Mouse (Mus musculus): Measurements from ENCODE around the gene Gm28038. TPM values are rescaled to one million over a fixed set of nuclear protein-coding genes. Genes with fewer than 3 reads are reported as not detected.

Gene Gm28038
- polyA plus RNA-seq, 1 experiment from 2014 or later, result not detected

DNA sequence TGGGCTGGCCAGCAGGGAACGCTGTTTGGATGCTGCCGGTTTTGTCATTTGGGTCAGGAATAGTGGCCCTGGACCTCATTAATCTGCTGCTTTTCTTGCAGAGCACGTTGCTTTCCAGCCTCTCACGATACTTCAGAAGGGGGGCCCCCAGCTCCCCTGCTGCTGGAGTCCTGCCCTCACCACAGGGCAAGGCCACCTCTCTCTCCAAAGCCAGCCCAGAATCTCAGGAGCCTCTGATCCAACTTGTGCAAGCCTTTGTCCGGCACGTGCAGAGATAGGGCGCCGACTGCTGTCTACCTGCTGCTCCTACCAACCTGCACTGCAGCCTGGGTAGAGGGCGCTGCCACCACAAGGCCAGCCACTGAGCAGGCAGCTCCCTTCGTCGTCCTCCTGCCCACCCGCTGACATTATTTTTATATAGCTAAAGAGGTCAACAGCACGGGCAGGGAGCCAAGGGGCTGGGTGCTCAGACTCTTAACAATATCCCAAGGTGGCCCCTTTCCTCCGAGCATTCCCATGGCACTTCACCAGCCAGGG lies 62.8 kb downstream of the Gm28038 start:
- Histone ChIP-seq H3K27me3 (ENCODE audit: poor library complexity, severe bottlenecking) (no peaks in the 10 kb centered on the region), H3K27ac (no peak overlapping the region), H3K4me1 (0 out of 2 replicates have a peak, but pooled peaks cover 3% of the 10 kb centered on the region), H3K36me3 (replicated peaks) (peaks cover 100% of the 10 kb centered on the region), H3K9me3 (no peaks in the 10 kb centered on the region), H3K4me3 (no peak overlapping the region)
- DNase-seq (ENCODE audit: extremely low spot score, low spot score), result no peak
- WGBS, result 88% methylated on average over 14 of the region's 14 CpGs

DNA sequence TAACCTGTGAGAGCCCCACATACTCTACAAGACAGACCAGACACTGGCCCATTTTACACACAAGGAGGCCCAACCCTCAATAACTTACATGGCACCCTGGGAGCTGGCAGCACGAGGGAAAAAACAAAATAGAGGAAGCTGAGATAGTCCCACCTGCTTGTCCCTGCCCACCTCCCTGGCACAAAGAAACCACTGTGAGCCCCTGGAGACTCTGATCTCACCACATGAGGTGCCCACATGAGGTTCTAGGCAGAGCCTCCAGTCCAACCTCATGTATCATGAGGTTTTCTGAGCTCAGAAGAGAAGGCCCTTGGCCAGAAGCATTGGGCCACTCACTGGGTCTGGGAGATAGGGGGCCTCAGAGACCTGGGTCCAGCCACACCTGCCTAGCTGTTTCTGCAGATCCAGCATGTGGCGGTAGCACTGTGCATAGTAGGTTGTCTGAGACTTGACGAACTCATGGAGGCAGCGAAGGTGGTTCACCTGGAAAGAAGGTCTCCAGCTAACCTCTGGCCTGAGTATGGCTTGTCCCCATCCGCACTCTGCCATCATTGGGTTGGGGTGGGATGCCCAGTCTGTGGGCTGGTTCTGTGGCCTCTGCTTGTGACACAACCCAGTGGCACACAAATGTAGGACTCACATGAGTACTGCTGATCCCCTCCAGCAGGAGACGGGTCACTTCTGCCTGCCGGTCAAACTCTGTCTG lies 65.3 kb downstream of the Gm28038 start:
- Histone ChIP-seq H3K9me3 (no peaks in the 10 kb centered on the region), H3K27ac (no peak overlapping the region), H3K27me3 (ENCODE audit: poor library complexity, severe bottlenecking) (no peaks in the 10 kb centered on the region), H3K36me3 (replicated peaks) (peaks cover 99% of the 10 kb centered on the region), H3K4me1 (0 out of 2 replicates have a peak, but pooled peaks cover 3% of the 10 kb centered on the region), H3K4me3 (no peak overlapping the region)
- no peak for DNase-seq (ENCODE audit: extremely low spot score, low spot score)
- WGBS, result 92% methylated on average over 7 of the region's 7 CpGs

DNA sequence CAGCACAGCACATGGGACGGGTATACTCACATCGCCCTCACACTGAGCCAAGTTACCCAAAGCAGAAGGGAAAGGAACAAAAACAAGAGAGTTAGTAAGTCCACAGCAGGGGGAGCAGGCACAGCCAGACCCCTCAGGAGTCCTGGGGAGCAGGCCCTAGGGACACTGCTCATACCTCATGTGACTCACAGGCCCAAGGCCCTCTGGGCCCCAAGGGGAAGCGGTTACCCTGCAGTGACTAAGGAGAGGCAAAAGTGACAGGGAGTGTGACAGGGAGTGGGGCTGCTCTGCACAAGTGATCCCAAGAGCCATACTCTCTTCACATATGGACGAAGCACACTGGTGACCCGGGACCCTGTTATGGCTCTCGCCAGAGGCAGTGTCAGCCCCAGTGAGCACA lies 68.4 kb downstream of the Gm28038 start:
- DNase-seq (ENCODE audit: extremely low spot score, low spot score), result no peak
- H3K27ac ChIP-seq, result no peak overlapping the region
- 0 out of 2 replicates have a peak, but pooled peaks cover 3% of the 10 kb centered on the region for H3K4me1 ChIP-seq
- no peaks in the 10 kb centered on the region for H3K9me3 ChIP-seq
- no peaks in the 10 kb centered on the region for H3K27me3 ChIP-seq (ENCODE audit: poor library complexity, severe bottlenecking)
- peaks cover 91% of the 10 kb centered on the region for H3K36me3 ChIP-seq (replicated peaks)
- H3K4me3 ChIP-seq, result no peak overlapping the region
- 92% methylated on average over 6 of the region's 6 CpGs for WGBS

Other genes starting within 250 kb of the Gm28038 start
- 33.1 and 33.4 TPM in 2 replicates for gene Wdr34, start 232.2 kb upstream of the Gm28038 start, polyA plus RNA-seq (2016; fragmentation: Nextera tagmentation; extraction: Ambion mirVana)
- gene Set, start 223.7 kb upstream of the Gm28038 start, polyA plus RNA-seq (2016; fragmentation: Nextera tagmentation; extraction: Ambion mirVana), result 944 and 983 TPM in 2 replicates
- 12.4 and 13.1 TPM in 2 replicates for gene Pkn3, start 203.4 kb upstream of the Gm28038 start, polyA plus RNA-seq (2016; fragmentation: Nextera tagmentation; extraction: Ambion mirVana)
- 34.2 and 35.4 TPM in 2 replicates for gene Zdhhc12, start 187.4 kb upstream of the Gm28038 start, polyA plus RNA-seq (2016; fragmentation: Nextera tagmentation; extraction: Ambion mirVana)
- gene Zer1, start 156.5 kb upstream of the Gm28038 start, polyA plus RNA-seq (2016; fragmentation: Nextera tagmentation; extraction: Ambion mirVana), result 6.3 and 6.6 TPM in 2 replicates
- gene Tbc1d13, start 147.3 kb upstream of the Gm28038 start, polyA plus RNA-seq (2016; fragmentation: Nextera tagmentation; extraction: Ambion mirVana), result 7.8 and 8.6 TPM in 2 replicates
- 17.1 and 17.9 TPM in 2 replicates for gene Endog, start 109.5 kb upstream of the Gm28038 start, polyA plus RNA-seq (2016; fragmentation: Nextera tagmentation; extraction: Ambion mirVana)
- gene Spout1, start 102.6 kb upstream of the Gm28038 start, polyA plus RNA-seq (2016; fragmentation: Nextera tagmentation; extraction: Ambion mirVana), result 92.5 and 96.1 TPM in 2 replicates
- gene Kyat1, start 75.2 kb upstream of the Gm28038 start, polyA plus RNA-seq (2016; fragmentation: Nextera tagmentation; extraction: Ambion mirVana), result 7.0 and 8.6 TPM in 2 replicates
- gene Lrrc8a, start 43.3 kb upstream of the Gm28038 start, polyA plus RNA-seq (2016; fragmentation: Nextera tagmentation; extraction: Ambion mirVana), result 41.5 and 44.7 TPM in 2 replicates
- 0.09 and 0.16 TPM in 2 replicates for gene Gm28035, start 40.5 kb upstream of the Gm28038 start, polyA plus RNA-seq (2016; fragmentation: Nextera tagmentation; extraction: Ambion mirVana)
- gene Phyhd1, start 14.8 kb upstream of the Gm28038 start, polyA plus RNA-seq (2016; fragmentation: Nextera tagmentation; extraction: Ambion mirVana), result 2.7 and 3.4 TPM in 2 replicates
- gene Dolk, start 5.3 kb downstream of the Gm28038 start, polyA plus RNA-seq (2016; fragmentation: Nextera tagmentation; extraction: Ambion mirVana), result 26.0 and 26.5 TPM in 2 replicates
- gene Nup188, start 5.4 kb downstream of the Gm28038 start, polyA plus RNA-seq (2016; fragmentation: Nextera tagmentation; extraction: Ambion mirVana), result 65.2 and 72.8 TPM in 2 replicates
- 76.9 and 82.0 TPM in 2 replicates for gene Sh3glb2, start 78.3 kb downstream of the Gm28038 start, polyA plus RNA-seq (2016; fragmentation: Nextera tagmentation; extraction: Ambion mirVana)
- gene Miga2, start 83.2 kb downstream of the Gm28038 start, polyA plus RNA-seq (2016; fragmentation: Nextera tagmentation; extraction: Ambion mirVana), result 29.9 and 30.9 TPM in 2 replicates
- 54.8 and 60.1 TPM in 2 replicates for gene Dolpp1, start 111.2 kb downstream of the Gm28038 start, polyA plus RNA-seq (2016; fragmentation: Nextera tagmentation; extraction: Ambion mirVana)
- gene Crat, start 134.8 kb downstream of the Gm28038 start, polyA plus RNA-seq (2016; fragmentation: Nextera tagmentation; extraction: Ambion mirVana), result 23.2 and 23.6 TPM in 2 replicates
- gene Ptpa, start 135.0 kb downstream of the Gm28038 start, polyA plus RNA-seq (2016; fragmentation: Nextera tagmentation; extraction: Ambion mirVana), result 149 and 165 TPM in 2 replicates
- gene Ier5l, start 193.2 kb downstream of the Gm28038 start, polyA plus RNA-seq (2016; fragmentation: Nextera tagmentation; extraction: Ambion mirVana), result 1.6 and 2.0 TPM in 2 replicates